Mouse (Mus musculus) MEL (cell line): ENCODE measurements around the gene Rbks.

Experiments
- CTCF ChIP-seq, 3 experiments: IDR thresholded peaks in 2 of 3; conservative IDR thresholded peaks in 1 of 3; 2 replicates each; pipeline ENCODE4 v1.5.1; 2011 to 2012; ENCODE audit warnings: low read length in 3 of 3, low read depth in 2 of 3, mild to moderate bottlenecking in 2 of 3, improper control_type of control experiment in 1 of 3, inconsistent platforms in 1 of 3, mixed read lengths in 1 of 3, moderate library complexity in 1 of 3; ENCODE audit not compliant: control insufficient read depth in 1 of 3, insufficient read depth in 1 of 3, poor library complexity in 1 of 3, severe bottlenecking in 1 of 3
- E2F4 ChIP-seq: IDR thresholded peaks from 2 replicates; pipeline ENCODE4 v1.6.1; 2011; ENCODE audit warnings: low read depth, low read length, improper control_type of control experiment, borderline replicate concordance
- GABPA ChIP-seq: IDR thresholded peaks from 2 replicates; pipeline ENCODE4 v1.6.1; 2012; ENCODE audit warnings: low read depth, mild to moderate bottlenecking, inconsistent platforms, low read length, improper control_type of control experiment, moderate library complexity
- GATA1 ChIP-seq: IDR thresholded peaks from 2 replicates; pipeline ENCODE4 v1.6.1; 2011; ENCODE audit warnings: low read depth, low read length, improper control_type of control experiment
- JUND ChIP-seq: IDR thresholded peaks from 2 replicates; pipeline ENCODE4 v1.6.1; 2011; ENCODE audit warnings: low read depth, mild to moderate bottlenecking, improper control_type of control experiment, low read length
- MEF2A ChIP-seq: IDR thresholded peaks from 2 replicates; pipeline ENCODE4 v1.6.1; 2014; ENCODE audit warnings: low read depth, mild to moderate bottlenecking, inconsistent platforms, low read length, improper control_type of control experiment; ENCODE audit not compliant: poor library complexity, insufficient replicate concordance, severe bottlenecking; ENCODE audit errors: extremely low read depth
- POLR2A ChIP-seq, 2 experiments: IDR thresholded peaks; 2 replicates each; pipeline ENCODE4 v1.6.1; 2011 to 2012; ENCODE audit warnings: low read length in 2 of 2, mild to moderate bottlenecking in 2 of 2, control low read depth in 1 of 2, improper control_type of control experiment in 1 of 2, low read depth in 1 of 2, moderate library complexity in 1 of 2; ENCODE audit not compliant: control insufficient read depth in 1 of 2, insufficient read depth in 1 of 2, poor library complexity in 1 of 2
- POLR2AphosphoS2 ChIP-seq: IDR thresholded peaks from 2 replicates; pipeline ENCODE4 v1.6.1; 2011; ENCODE audit warnings: low read length, improper control_type of control experiment
- SIN3A ChIP-seq: IDR thresholded peaks from 2 replicates; pipeline ENCODE4 v1.6.1; 2012; ENCODE audit warnings: low read length, improper control_type of control experiment, inconsistent platforms
- TCF12 ChIP-seq: IDR thresholded peaks from 2 replicates; pipeline ENCODE4 v1.6.1; 2014; ENCODE audit warnings: low read depth, mild to moderate bottlenecking, inconsistent platforms, low read length, improper control_type of control experiment, moderate library complexity
- USF2 ChIP-seq, 2 experiments: IDR thresholded peaks; 2 replicates each; pipeline ENCODE4 v1.6.1; 2011 to 2012; ENCODE audit warnings: improper control_type of control experiment in 2 of 2, low read length in 2 of 2, borderline replicate concordance in 1 of 2, inconsistent platforms in 1 of 2, low read depth in 1 of 2, mild to moderate bottlenecking in 1 of 2; ENCODE audit not compliant: insufficient read depth in 1 of 2
- ZC3H11A ChIP-seq: IDR thresholded peaks from 2 replicates; pipeline ENCODE4 v1.6.1; 2012; ENCODE audit warnings: low read depth, mild to moderate bottlenecking, inconsistent platforms, low read length, improper control_type of control experiment
- ZKSCAN1 ChIP-seq: IDR thresholded peaks from 2 replicates; pipeline ENCODE4 v1.6.1; 2012; ENCODE audit warnings: low read depth, mild to moderate bottlenecking, inconsistent platforms, low read length, improper control_type of control experiment, moderate library complexity

GRCm38 (mm10) chr5:31647327-31647726, 50.1 kb downstream of the Rbks start:
- TF ChIP-seq TCF12 (no peak), POLR2A (IDR thresholded peaks at IDR 0.05; ENCODE audit: control insufficient read depth in 1 of 2, insufficient read depth in 1 of 2, low read depth in 1 of 2, low read length in 2 of 2, poor library complexity in 1 of 2) (no peak), USF2 (IDR thresholded peaks at IDR 0.05; ENCODE audit: borderline replicate concordance in 1 of 2, insufficient read depth in 1 of 2, low read depth in 1 of 2, low read length in 2 of 2) (no peak), GABPA (no peak), ZC3H11A (no peak), GATA1 (no peak), SIN3A (no peak), CTCF (IDR thresholded peaks at IDR 0.05 in 2 of 3, conservative IDR thresholded peaks at IDR 0.05 in 1 of 3; ENCODE audit: control insufficient read depth in 1 of 3, insufficient read depth in 1 of 3, low read depth in 2 of 3, low read length in 3 of 3, poor library complexity in 1 of 3, severe bottlenecking in 1 of 3) (no peak), POLR2AphosphoS2 (no peak), MEF2A (no peak), E2F4 (no peak), JUND (no peak), ZKSCAN1 (no peak)
